Mouse (Mus musculus): ENCODE data around the gene Oas3.

DNA sequence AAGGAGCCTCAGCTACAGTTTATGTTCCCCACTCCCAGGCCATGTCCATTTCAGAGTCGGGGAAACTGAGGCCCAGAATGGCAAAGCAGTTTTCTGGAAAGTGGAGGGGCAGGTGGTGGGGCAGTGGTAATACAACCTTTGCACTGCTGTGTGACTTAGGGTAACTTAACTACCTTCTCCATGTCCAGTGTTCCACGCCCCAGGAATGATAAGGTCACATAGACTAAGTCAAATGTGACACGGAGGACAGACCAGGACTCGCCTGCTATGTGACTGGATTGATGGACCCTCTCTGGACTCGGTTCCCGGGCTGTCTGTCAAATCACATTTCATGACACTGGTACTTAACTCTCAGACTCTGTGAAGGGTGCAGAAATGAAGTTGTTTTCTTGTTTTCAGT, 35.6 kb upstream of the Oas3 start:
- TF ChIP-seq USF1 (IDR thresholded peaks at IDR 0.05; ENCODE audit: low read depth) (no peak), CTCF (IDR thresholded peaks at IDR 0.05; ENCODE audit: control insufficient read depth, insufficient read depth, insufficient read length) (no peak), MYOG (IDR thresholded peaks at IDR 0.05; ENCODE audit: control insufficient read depth, extremely low read depth, insufficient read length) (no peak)

Measured in C2C12 (cell line).